Mouse (Mus musculus): ENCODE data around the gene Tmem211. TPM values are rescaled to one million over a fixed set of nuclear protein-coding genes. Genes with fewer than 3 reads are reported as not detected.

The Tmem211 gene
- total and polyA plus RNA-seq, 2 experiments from 2014 or later: 0.10 to 0.16 TPM

- Histone ChIP-seq H3K4me3 (ENCODE audit: low read length) (no peak overlapping the region), H3K4me2 (ENCODE audit: low read depth, low read length) (no peak overlapping the region), H3K9ac (replicated peaks; ENCODE audit: low read length) (no peak overlapping the region), H3K27ac (peak overlapping the region; percentile 64), H3K36me3 (ENCODE audit: insufficient read depth, low read length) (no peaks in the 10 kb centered on the region), H3K9me3 (ENCODE audit: low read length) (no peaks in the 10 kb centered on the region), H3K4me1 (ENCODE audit: insufficient read depth, low read length) (peaks cover 10% of the 10 kb centered on the region), H3K27me3 (ENCODE audit: insufficient read depth, low read length) (no peaks in the 10 kb centered on the region)
- ATAC-seq (no peak), DNase-seq (ENCODE audit: low spot score) (no peak)
- no peak for TF ChIP-seq CTCF (IDR thresholded peaks at IDR 0.05; ENCODE audit: low read depth)
- WGBS: 82% methylated on average over 13 of the region's 13 CpGs
Observed at GRCm38 (mm10) chr5:113209898-113210297, 16.8 kb upstream of the Tmem211 start.

GRCm38 (mm10) chr5:113210314-113210713 lies 16.4 kb upstream of the Tmem211 start:
- Histone ChIP-seq H3K27ac (peak overlapping the region; percentile 64), H3K4me2 (ENCODE audit: low read depth, low read length) (no peak overlapping the region), H3K4me1 (ENCODE audit: insufficient read depth, low read length) (peaks cover 10% of the 10 kb centered on the region), H3K9me3 (ENCODE audit: low read length) (no peaks in the 10 kb centered on the region), H3K4me3 (ENCODE audit: low read length) (no peak overlapping the region), H3K36me3 (ENCODE audit: insufficient read depth, low read length) (no peaks in the 10 kb centered on the region), H3K27me3 (ENCODE audit: insufficient read depth, low read length) (no peaks in the 10 kb centered on the region), H3K9ac (replicated peaks; ENCODE audit: low read length) (no peak overlapping the region)
- ATAC-seq: no peak
- DNase-seq (ENCODE audit: low spot score): no peak
- TF ChIP-seq CTCF (IDR thresholded peaks at IDR 0.05; ENCODE audit: low read depth): no peak
- WGBS: 78% methylated on average over 6 of the region's 6 CpGs

- 82% methylated on average over 10 of the region's 10 CpGs for WGBS
- Histone ChIP-seq H3K9ac (replicated peaks; ENCODE audit: low read length) (no peak overlapping the region), H3K9me3 (ENCODE audit: low read length) (no peaks in the 10 kb centered on the region), H3K27me3 (ENCODE audit: insufficient read depth, low read length) (no peaks in the 10 kb centered on the region), H3K4me3 (ENCODE audit: low read length) (no peak overlapping the region), H3K4me1 (ENCODE audit: insufficient read depth, low read length) (peaks cover 10% of the 10 kb centered on the region), H3K4me2 (ENCODE audit: low read depth, low read length) (no peak overlapping the region), H3K36me3 (ENCODE audit: insufficient read depth, low read length) (no peaks in the 10 kb centered on the region), H3K27ac (no peak overlapping the region)
- DNase-seq (ENCODE audit: low spot score) (no peak), ATAC-seq (no peak)
- TF ChIP-seq CTCF (IDR thresholded peaks at IDR 0.05; ENCODE audit: low read depth): no peak
Observed at GRCm38 (mm10) chr5:113212156-113212835, 14.4 kb upstream of the Tmem211 start.

- no peak overlapping the region for H3K27ac ChIP-seq
- H3K9me3 ChIP-seq (ENCODE audit: low read length): no peaks in the 10 kb centered on the region
- DNase-seq (ENCODE audit: low spot score) (no peak), ATAC-seq (no peak)
- no peak overlapping the region for H3K4me2 ChIP-seq (ENCODE audit: low read depth, low read length)
- H3K4me1 ChIP-seq (ENCODE audit: insufficient read depth, low read length): peaks cover 8% of the 10 kb centered on the region
- no peak overlapping the region for H3K9ac ChIP-seq (replicated peaks; ENCODE audit: low read length)
- TF ChIP-seq CTCF (IDR thresholded peaks at IDR 0.05; ENCODE audit: low read depth): no peak
- no peak overlapping the region for H3K4me3 ChIP-seq (ENCODE audit: low read length)
- no peaks in the 10 kb centered on the region for H3K27me3 ChIP-seq (ENCODE audit: insufficient read depth, low read length)
- H3K36me3 ChIP-seq (ENCODE audit: insufficient read depth, low read length): no peaks in the 10 kb centered on the region
- 89% methylated on average over 8 of the region's 8 CpGs for WGBS
Observed at GRCm38 (mm10) chr5:113214041-113214440, 12.7 kb upstream of the Tmem211 start.

GRCm38 (mm10) chr5:113214455-113214854 lies 12.3 kb upstream of the Tmem211 start:
- no peak overlapping the region for H3K27ac ChIP-seq
- H3K9me3 ChIP-seq (ENCODE audit: low read length): no peaks in the 10 kb centered on the region
- 50% methylated on average over 11 of the region's 11 CpGs for WGBS
- DNase-seq (ENCODE audit: low spot score) (no peak), ATAC-seq (no peak)
- H3K27me3 ChIP-seq (ENCODE audit: insufficient read depth, low read length): no peaks in the 10 kb centered on the region
- peaks cover 4% of the 10 kb centered on the region for H3K4me1 ChIP-seq (ENCODE audit: insufficient read depth, low read length)
- no peak overlapping the region for H3K9ac ChIP-seq (replicated peaks; ENCODE audit: low read length)
- H3K4me3 ChIP-seq (ENCODE audit: low read length): no peak overlapping the region
- no peaks in the 10 kb centered on the region for H3K36me3 ChIP-seq (ENCODE audit: insufficient read depth, low read length)
- H3K4me2 ChIP-seq (ENCODE audit: low read depth, low read length): no peak overlapping the region
- no peak for TF ChIP-seq CTCF (IDR thresholded peaks at IDR 0.05; ENCODE audit: low read depth)

- WGBS: 87% methylated on average over 9 of the region's 9 CpGs
- no peak for TF ChIP-seq CTCF (IDR thresholded peaks at IDR 0.05; ENCODE audit: low read depth)
- Histone ChIP-seq H3K36me3 (ENCODE audit: insufficient read depth, low read length) (no peaks in the 10 kb centered on the region), H3K9me3 (ENCODE audit: low read length) (no peaks in the 10 kb centered on the region), H3K4me1 (ENCODE audit: insufficient read depth, low read length) (no peaks in the 10 kb centered on the region), H3K4me3 (ENCODE audit: low read length) (no peak overlapping the region), H3K27ac (no peak overlapping the region), H3K27me3 (ENCODE audit: insufficient read depth, low read length) (no peaks in the 10 kb centered on the region), H3K4me2 (ENCODE audit: low read depth, low read length) (no peak overlapping the region), H3K9ac (replicated peaks; ENCODE audit: low read length) (no peak overlapping the region)
- DNase-seq (ENCODE audit: low spot score) (no peak), ATAC-seq (no peak)
Observed at GRCm38 (mm10) chr5:113215610-113216011, 11.1 kb upstream of the Tmem211 start.

- no peaks in the 10 kb centered on the region for H3K27me3 ChIP-seq (ENCODE audit: insufficient read depth, low read length)
- H3K4me3 ChIP-seq (ENCODE audit: low read length): no peak overlapping the region
- no peaks in the 10 kb centered on the region for H3K4me1 ChIP-seq (ENCODE audit: insufficient read depth, low read length)
- no peak overlapping the region for H3K9ac ChIP-seq (replicated peaks; ENCODE audit: low read length)
- no peaks in the 10 kb centered on the region for H3K9me3 ChIP-seq (ENCODE audit: low read length)
- 59% methylated on average over 14 of the region's 14 CpGs for WGBS
- ATAC-seq (no peak), DNase-seq (ENCODE audit: low spot score) (no peak)
- no peak overlapping the region for H3K27ac ChIP-seq
- H3K4me2 ChIP-seq (ENCODE audit: low read depth, low read length): no peak overlapping the region
- TF ChIP-seq CTCF (IDR thresholded peaks at IDR 0.05; ENCODE audit: low read depth): no peak
- H3K36me3 ChIP-seq (ENCODE audit: insufficient read depth, low read length): no peaks in the 10 kb centered on the region
Observed at GRCm38 (mm10) chr5:113216328-113216960, 10.3 kb upstream of the Tmem211 start.

All from hindbrain, postnatal 0 days (tissue).